Mouse (Mus musculus) frontal cortex, postnatal 14 days (tissue): Measurements from ENCODE around the gene AA986860.

ENCODE experiments used
- DNase-seq, 2 experiments: peaks; one replicate each; pipeline ENCODE4 v3.0.0; 2022; ENCODE audit warnings: low spot score in 2 of 2

Gene AA986860

GRCm38 (mm10) chr1:130731741-130732337 lies at the start of gene AA986860:
Gene AA986860, plus strand, starts transcription at chr1:130731976.
- no peak for DNase-seq

- DNase-seq: no peak
These were observed 47.9 kb upstream of the AA986860 start for GRCm38 (mm10) chr1:130683905-130684304.

DNA sequence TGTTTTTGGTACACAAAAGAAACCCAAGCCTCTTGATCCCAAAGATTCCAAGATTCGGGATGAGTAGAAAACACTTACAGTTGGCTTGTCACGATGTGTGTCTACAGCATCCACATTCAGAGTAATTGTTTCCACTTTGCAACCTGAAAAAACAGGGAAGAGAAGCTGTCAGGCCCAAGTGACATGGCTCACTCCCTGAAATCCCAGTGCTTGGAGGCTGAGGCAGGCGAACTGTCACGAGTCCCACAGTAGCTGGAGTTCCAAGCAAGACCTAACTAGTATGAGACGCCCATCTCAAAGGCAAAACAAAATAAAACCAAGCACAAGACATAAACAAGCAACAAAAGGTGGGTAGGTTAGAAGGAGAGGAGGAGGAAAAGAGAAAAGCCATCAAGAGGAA lies 33.2 kb upstream of the AA986860 start:
- DNase-seq: no peak

DNA sequence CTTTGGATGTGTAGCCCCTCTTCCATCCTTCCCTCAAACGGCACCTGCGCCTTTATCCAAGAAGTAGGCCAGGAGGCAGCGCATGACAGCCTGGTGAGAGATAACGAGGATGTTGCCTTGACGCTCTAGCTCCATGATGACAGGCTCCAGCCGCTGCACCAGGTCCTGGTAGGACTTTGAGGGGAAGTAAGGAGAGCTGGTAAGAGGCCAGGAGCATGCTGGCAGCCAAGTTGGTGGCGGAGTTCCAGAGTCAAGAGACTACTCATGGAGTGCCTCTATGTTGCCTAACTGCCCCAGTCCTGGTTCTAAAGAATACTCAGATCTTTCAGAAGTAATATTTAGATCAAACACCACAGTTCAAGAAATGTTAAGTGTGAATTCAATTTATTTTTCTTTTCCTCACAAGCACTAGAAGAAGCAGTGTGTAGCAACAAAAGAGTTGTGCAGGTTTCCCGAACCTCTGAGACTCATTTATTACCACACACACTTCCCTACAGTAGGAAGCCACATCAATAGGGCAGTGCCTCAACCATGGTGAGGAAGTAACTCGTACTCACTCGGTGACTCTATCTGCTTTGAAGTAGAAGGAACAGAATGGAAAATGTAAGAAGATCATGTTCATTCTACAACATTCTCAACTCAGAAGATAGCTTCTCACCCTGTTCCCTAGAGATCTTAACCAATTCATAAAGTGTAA lies 31.7 kb upstream of the AA986860 start:
- peak in 1 of 2 experiments; percentile 15 for DNase-seq

DNA sequence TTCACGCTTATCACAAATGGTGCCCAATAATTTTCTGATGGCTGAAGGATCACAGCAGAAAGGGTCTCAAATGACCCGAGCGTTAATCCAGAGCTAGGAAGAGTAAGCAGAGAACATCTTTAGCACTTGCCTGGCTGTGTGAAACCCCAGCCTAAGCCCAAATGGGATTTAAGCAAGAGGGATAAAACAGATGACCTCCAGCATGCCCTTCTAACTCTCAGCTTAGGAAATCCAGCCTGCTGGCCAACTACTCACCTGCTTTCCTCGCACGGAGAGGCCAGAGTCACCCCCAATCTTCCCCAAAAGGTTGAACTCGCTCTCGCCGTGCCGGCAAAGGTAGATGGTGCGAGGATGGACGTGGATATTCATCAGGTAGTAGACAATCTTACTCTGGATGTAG lies 29.8 kb upstream of the AA986860 start:
- DNase-seq: no peak

GRCm38 (mm10) chr1:130703613-130704012 lies 28.2 kb upstream of the AA986860 start:
- no peak for DNase-seq

DNA sequence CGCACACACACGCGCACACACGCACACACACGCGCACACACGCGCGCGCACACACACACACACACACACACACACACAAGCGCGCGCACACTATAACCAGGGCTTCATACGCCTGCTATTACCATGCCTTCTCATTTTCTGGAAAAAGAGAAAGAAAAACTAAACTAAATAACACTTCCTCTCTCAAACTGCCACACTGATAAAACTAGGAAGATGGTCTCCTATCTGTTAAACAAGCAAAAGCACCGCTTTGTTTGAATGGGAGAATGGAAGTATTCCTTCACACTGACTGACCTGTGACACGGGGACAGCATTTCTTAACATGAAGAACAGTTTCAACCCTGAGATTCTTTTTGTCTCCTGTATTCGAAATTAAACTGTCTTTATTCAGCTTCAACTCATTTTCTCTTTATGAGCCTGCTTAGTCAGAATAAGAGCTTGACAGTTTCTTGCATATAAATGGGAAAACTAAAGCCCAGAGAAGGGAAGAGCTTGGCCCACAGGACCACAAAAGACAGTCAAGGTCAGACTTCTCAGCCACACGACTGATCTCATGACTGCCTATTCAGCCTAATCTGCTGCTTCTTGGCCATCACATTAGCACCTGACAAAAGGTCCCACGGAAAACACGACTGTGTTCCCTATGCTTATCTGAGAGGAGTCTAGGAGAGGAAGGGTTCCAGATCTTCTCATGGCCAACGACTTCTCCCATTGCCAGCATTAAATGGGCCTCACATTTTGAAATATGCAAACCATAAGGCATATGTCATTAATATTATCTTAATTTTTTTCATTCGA lies 21.3 kb upstream of the AA986860 start:
- no peak for DNase-seq

GRCm38 (mm10) chr1:130714046-130714445 lies 17.7 kb upstream of the AA986860 start:
- DNase-seq: no peak

DNA sequence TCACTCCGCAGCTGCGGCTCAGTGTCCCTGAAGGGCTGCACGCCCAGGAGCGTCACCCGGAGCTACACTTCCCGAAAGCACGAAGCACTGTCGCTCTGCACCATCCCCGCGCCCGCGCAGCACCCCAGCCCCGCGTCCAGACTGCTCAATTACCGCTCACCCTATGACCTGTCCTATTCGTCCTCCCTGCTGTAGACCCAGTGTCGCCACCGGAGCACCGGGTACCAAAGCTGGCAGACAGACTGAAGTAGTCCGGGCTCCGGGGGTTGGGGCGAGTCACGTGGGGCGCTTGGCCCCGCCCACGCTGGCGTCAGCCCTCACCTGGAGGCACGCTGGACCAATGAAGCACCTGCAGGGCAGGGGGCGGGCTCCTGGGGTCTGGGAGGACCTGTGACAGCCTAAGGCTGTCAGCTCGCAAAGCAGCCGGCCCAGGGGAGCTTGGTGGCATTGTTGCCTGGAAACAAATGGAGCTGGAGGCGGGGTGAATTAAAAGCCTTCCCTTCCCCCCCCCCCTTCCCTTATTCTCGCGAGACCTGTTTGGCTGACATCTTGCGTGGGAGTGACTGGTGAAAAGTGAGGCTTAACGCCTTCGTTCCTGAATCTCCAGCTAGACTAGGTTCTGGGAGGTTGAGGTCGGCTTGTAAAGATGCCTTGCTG lies 16.1 kb upstream of the AA986860 start, which contains the start of gene Gm29427:
TSS of gene Gm29427 (minus strand) at position 239 of the 657 bp plus-strand sequence.
- DNase-seq: peak; percentile 94 to 95

DNA sequence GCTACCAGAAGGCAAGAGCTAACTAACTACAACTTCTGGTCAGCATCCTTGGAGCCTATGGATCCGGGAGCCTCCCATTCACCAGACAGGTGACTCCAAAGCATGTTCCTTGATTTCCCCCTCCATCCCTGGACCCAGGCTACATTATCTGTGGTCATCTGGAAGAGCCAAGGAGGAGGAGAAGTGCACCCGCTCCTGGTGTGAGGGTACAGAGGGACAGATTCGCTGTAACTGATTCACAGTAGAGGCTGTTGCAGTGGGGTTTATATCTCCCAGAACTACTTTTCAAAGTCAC lies 15.6 kb upstream of the AA986860 start:
- DNase-seq: no peak

DNA sequence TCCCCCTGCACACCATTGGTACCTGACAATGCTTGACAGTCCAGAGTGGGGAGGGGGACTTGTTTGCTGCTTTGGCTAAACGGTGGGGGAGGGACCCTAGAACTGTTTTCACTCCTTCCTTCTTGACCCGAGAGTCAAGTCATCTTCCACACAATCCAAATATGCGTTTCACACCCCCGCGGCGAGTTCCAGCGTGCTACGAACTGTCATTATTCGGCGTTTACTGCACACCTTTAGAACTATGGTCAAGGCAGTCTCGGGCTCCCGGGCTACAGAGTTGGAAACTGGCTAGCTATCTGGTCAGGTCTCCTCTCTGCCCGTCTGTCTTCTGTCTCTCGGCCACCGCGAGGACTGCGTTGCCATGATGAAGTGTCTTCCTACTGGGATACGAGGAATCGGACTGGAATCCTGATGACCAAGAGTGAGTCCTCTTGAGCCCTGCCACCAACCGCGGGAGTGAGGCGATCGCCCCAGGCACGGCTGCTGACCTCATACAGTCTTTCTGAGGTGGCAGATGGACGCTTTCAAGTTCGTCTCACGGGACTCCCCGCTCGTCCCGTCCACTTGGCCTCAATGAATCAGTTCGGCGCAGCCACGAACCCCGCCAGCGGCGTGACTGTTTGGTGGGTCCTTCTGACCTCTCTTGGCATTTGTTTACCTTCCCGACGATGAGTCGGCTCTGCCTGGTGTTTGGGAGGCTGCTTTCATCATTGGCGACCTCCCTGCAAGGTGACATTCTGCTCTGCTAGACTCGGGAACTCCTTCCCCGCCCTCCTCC lies 15.1 kb upstream of the AA986860 start:
- peak in 1 of 2 experiments; percentile 49 for DNase-seq

- peak; percentile 78 to 79 for DNase-seq
These were observed 14.4 kb upstream of the AA986860 start, which contains the start of gene Yod1 for GRCm38 (mm10) chr1:130717291-130717871. Gene Yod1, plus strand, starts transcription at chr1:130717327.

- no peak for DNase-seq
These were observed 7.6 kb upstream of the AA986860 start for GRCm38 (mm10) chr1:130724206-130724605.

- DNase-seq: no peak
These were observed 5.4 kb upstream of the AA986860 start for GRCm38 (mm10) chr1:130726396-130726795.

GRCm38 (mm10) chr1:130728070-130728469 lies 3.7 kb upstream of the AA986860 start:
- DNase-seq: no peak

DNA sequence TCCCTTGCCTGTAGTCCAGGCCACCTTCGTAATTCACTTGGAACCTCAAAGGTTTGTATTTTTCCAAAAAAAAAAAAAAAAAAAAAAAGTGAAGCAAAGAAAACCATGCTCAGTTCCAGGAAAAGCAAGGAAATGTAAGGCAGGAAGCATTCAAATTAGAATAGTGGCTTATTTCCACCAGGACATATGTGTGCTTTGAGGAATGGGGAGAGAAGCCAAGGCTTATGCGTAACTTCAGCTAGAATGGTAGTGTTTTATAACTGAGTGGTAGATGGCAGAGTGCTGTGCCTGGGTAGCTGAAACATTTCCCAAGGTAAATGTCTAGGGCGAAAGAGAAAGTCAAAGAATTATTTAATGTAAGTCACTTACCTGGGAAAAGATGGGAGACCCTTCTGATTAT lies 3.1 kb upstream of the AA986860 start:
- DNase-seq: no peak

- DNase-seq: no peak
These were observed 2.6 kb upstream of the AA986860 start, which contains the start of gene Pfkfb2 for GRCm38 (mm10) chr1:130729153-130729552. Gene Pfkfb2, minus strand, starts transcription at chr1:130729253.

- no peak for DNase-seq
These were observed 1.2 kb downstream of the AA986860 start for GRCm38 (mm10) chr1:130732706-130733658.

GRCm38 (mm10) chr1:130733671-130734070 lies 1.9 kb downstream of the AA986860 start:
- no peak for DNase-seq

DNA sequence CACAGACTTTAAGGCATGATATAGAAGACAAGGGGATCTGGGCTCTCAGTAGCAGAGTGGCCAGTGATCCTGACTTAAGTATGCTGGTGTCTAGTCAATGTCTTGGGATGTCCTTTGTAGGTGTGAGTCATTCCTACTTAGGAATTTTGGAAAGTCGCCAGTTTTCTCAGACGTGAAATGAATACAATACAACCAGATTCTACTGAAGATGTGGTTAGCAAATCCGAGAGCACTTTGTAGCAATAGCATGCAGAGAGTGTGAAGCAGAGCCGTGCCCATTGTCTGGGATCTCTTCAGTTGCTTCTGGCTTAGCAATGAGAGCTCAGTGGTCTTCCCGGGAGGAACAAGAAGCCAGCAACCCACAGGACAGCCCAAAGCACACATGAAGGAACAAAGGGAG lies 2.7 kb downstream of the AA986860 start:
- DNase-seq: no peak
